Mouse (Mus musculus): ENCODE data around the gene Serpina1f. TPM values are rescaled to one million over a fixed set of nuclear protein-coding genes. Genes with fewer than 3 reads are reported as not detected.
"Not testable (repeated sequence)": the region's sequence is repeated elsewhere in the genome, so short reads cannot be mapped to it uniquely, and the experiment has no call there.

The Serpina1f gene
- polyA plus RNA-seq, 1 experiment, result not detected

DNA sequence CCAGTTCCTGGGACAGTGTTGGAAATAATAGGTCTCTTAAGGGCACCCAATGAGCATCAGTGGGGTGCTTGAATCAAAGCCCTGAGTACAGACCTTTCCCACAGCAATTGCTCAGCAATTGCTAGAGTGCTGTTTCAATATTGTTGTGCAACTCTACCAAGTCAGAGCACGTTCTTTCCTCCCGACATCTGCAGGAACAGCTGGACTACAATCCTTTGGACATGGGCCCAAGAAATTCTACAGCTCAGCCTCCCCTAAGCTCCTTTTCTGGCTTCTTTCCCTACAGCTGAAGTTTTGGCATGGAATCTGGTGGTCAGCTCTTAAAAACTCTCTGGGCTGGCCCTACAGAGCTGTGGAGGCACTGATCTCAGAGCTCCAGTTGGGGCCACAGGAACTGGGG, 22.1 kb downstream of the Serpina1f start:
- no peaks in the 10 kb centered on the region for H3K79me2 ChIP-seq (ENCODE audit: control insufficient read depth, insufficient read depth)
- H3K4me3 ChIP-seq (ENCODE audit: insufficient read depth, poor library complexity, severe bottlenecking), result no peak overlapping the region
- H3ac ChIP-seq (ENCODE audit: control insufficient read depth, insufficient read length, low read depth), result no peak overlapping the region
- no peaks in the 10 kb centered on the region for H3K27me3 ChIP-seq (ENCODE audit: control insufficient read depth, insufficient read depth, insufficient read length)
- no peaks in the 10 kb centered on the region for H3K79me3 ChIP-seq (ENCODE audit: low read depth)
- TF ChIP-seq MAX (IDR thresholded peaks at IDR 0.05) (no peak), CEBPB (IDR thresholded peaks at IDR 0.05; ENCODE audit: low read depth) (peak; percentile 74), MYOD1 (IDR thresholded peaks at IDR 0.05; ENCODE audit: control insufficient read depth, insufficient read length, low read depth) (peak; percentile 16)
- no peaks in the 10 kb centered on the region for H3K36me3 ChIP-seq (ENCODE audit: control insufficient read depth, insufficient read depth)

GRCm38 (mm10) chr12:103671483-103671882, 23.8 kb downstream of the Serpina1f start:
- no peaks in the 10 kb centered on the region for H3K27me3 ChIP-seq (ENCODE audit: control insufficient read depth, insufficient read depth, insufficient read length)
- TF ChIP-seq MAX (IDR thresholded peaks at IDR 0.05), result no peak
- no peak for TF ChIP-seq USF1 (IDR thresholded peaks at IDR 0.05; ENCODE audit: low read depth)
- TF ChIP-seq FOSL1 (IDR thresholded peaks at IDR 0.05; ENCODE audit: insufficient read depth, low read length, poor library complexity, severe bottlenecking), result no peak
- no peaks in the 10 kb centered on the region for H3K79me2 ChIP-seq (ENCODE audit: control insufficient read depth, insufficient read depth)
- no peaks in the 10 kb centered on the region for H3K79me3 ChIP-seq (ENCODE audit: low read depth)
- no peak overlapping the region for H3ac ChIP-seq (ENCODE audit: control insufficient read depth, insufficient read length, low read depth)
- H3K4me3 ChIP-seq (ENCODE audit: insufficient read depth, poor library complexity, severe bottlenecking), result no peak overlapping the region
- no peaks in the 10 kb centered on the region for H3K36me3 ChIP-seq (ENCODE audit: control insufficient read depth, insufficient read depth)

DNA sequence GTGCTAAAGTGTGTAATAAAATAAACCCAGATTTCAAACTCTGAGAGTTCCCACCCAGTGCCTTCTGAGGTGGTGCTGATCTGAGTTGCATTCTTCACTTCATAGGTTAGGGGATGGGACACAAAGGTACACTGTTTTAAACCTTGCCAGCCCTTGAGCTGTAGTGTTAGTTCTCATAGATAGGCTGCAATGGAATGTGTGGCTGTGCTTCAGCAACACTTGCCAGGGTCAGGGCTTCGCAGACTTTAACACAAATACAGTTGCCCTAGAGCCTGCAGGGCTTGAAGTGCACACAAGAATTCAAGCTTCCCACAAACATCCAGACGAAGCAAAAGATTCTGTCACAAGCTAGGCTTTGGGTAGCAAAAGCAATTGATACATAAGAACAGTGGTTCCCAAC, 24.4 kb downstream of the Serpina1f start:
- Histone ChIP-seq H3K79me3 (ENCODE audit: low read depth) (no peaks in the 10 kb centered on the region), H3K36me3 (ENCODE audit: control insufficient read depth, insufficient read depth) (no peaks in the 10 kb centered on the region), H3K4me3 (ENCODE audit: insufficient read depth, poor library complexity, severe bottlenecking) (no peak overlapping the region), H3K79me2 (ENCODE audit: control insufficient read depth, insufficient read depth) (no peaks in the 10 kb centered on the region), H3K27me3 (ENCODE audit: control insufficient read depth, insufficient read depth, insufficient read length) (no peaks in the 10 kb centered on the region), H3ac (ENCODE audit: control insufficient read depth, insufficient read length, low read depth) (no peak overlapping the region)
- no peak for TF ChIP-seq FOSL1 (IDR thresholded peaks at IDR 0.05; ENCODE audit: insufficient read depth, low read length, poor library complexity, severe bottlenecking)
- no peak for TF ChIP-seq CTCF (IDR thresholded peaks at IDR 0.05; ENCODE audit: control insufficient read depth, insufficient read depth, insufficient read length)
- no peak for TF ChIP-seq CEBPB (IDR thresholded peaks at IDR 0.05; ENCODE audit: low read depth)
- TF ChIP-seq MAX (IDR thresholded peaks at IDR 0.05), result no peak
- TF ChIP-seq MYOD1 (IDR thresholded peaks at IDR 0.05; ENCODE audit: control insufficient read depth, insufficient read length, low read depth), result no peak
- no peak for TF ChIP-seq USF1 (IDR thresholded peaks at IDR 0.05; ENCODE audit: low read depth)
- no peak for TF ChIP-seq MYOG (IDR thresholded peaks at IDR 0.05; ENCODE audit: control insufficient read depth, extremely low read depth, insufficient read length)

- Histone ChIP-seq H3K27me3 (ENCODE audit: control insufficient read depth, insufficient read depth, insufficient read length) (no peaks in the 10 kb centered on the region), H3K4me3 (ENCODE audit: insufficient read depth, poor library complexity, severe bottlenecking) (no peak overlapping the region), H3K36me3 (ENCODE audit: control insufficient read depth, insufficient read depth) (no peaks in the 10 kb centered on the region), H3K79me2 (ENCODE audit: control insufficient read depth, insufficient read depth) (no peaks in the 10 kb centered on the region), H3K79me3 (ENCODE audit: low read depth) (no peaks in the 10 kb centered on the region), H3ac (ENCODE audit: control insufficient read depth, insufficient read length, low read depth) (no peak overlapping the region)
- TF ChIP-seq MYOG (IDR thresholded peaks at IDR 0.05; ENCODE audit: control insufficient read depth, extremely low read depth, insufficient read length), result no peak
Measured at GRCm38 (mm10) chr12:103670344-103670743, 25.0 kb downstream of the Serpina1f start.

- TF ChIP-seq MYOG (IDR thresholded peaks at IDR 0.05; ENCODE audit: control insufficient read depth, extremely low read depth, insufficient read length) (no peak), CTCF (IDR thresholded peaks at IDR 0.05; ENCODE audit: control insufficient read depth, insufficient read depth, insufficient read length) (no peak), MAX (IDR thresholded peaks at IDR 0.05) (no peak), CEBPB (IDR thresholded peaks at IDR 0.05; ENCODE audit: low read depth) (no peak), USF1 (IDR thresholded peaks at IDR 0.05; ENCODE audit: low read depth) (no peak), MYOD1 (IDR thresholded peaks at IDR 0.05; ENCODE audit: control insufficient read depth, insufficient read length, low read depth) (no peak), FOSL1 (IDR thresholded peaks at IDR 0.05; ENCODE audit: insufficient read depth, low read length, poor library complexity, severe bottlenecking) (no peak)
- Histone ChIP-seq H3K79me2 (ENCODE audit: control insufficient read depth, insufficient read depth) (no peaks in the 10 kb centered on the region), H3K4me3 (ENCODE audit: insufficient read depth, poor library complexity, severe bottlenecking) (no peak overlapping the region), H3K79me3 (ENCODE audit: low read depth) (no peaks in the 10 kb centered on the region), H3K27me3 (ENCODE audit: control insufficient read depth, insufficient read depth, insufficient read length) (no peaks in the 10 kb centered on the region), H3K36me3 (ENCODE audit: control insufficient read depth, insufficient read depth) (no peaks in the 10 kb centered on the region), H3ac (ENCODE audit: control insufficient read depth, insufficient read length, low read depth) (no peak overlapping the region)
Measured at GRCm38 (mm10) chr12:103665286-103665685, 30.0 kb downstream of the Serpina1f start.

GRCm38 (mm10) chr12:103662053-103662452, 33.3 kb downstream of the Serpina1f start:
- not testable (repeated sequence) for H3K4me3 ChIP-seq (ENCODE audit: insufficient read depth, poor library complexity, severe bottlenecking); H3K36me3 ChIP-seq (ENCODE audit: control insufficient read depth, insufficient read depth); H3K79me3 ChIP-seq (ENCODE audit: low read depth); H3ac ChIP-seq (ENCODE audit: control insufficient read depth, insufficient read length, low read depth); H3K27me3 ChIP-seq (ENCODE audit: control insufficient read depth, insufficient read depth, insufficient read length); H3K79me2 ChIP-seq (ENCODE audit: control insufficient read depth, insufficient read depth)

DNA sequence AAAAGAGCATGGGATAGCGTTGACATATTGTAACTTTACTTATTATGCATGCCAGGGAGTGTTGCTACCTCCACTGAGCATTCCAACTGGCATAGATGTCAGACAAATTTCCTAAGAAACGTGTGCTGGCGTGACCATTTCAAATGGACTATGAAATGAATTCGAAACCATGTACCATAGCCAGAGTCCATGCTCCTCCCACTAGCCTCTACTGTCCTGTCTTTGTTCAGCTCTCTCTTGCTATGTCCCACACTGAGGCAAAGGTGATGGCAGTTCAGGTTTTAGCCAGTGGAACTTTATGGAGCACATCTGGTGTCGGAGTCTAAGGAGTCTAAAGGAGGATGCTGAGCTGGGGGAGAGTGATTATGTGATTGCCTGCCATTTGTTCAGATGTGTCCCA, 35.3 kb downstream of the Serpina1f start:
- no peaks in the 10 kb centered on the region for H3K27me3 ChIP-seq (ENCODE audit: control insufficient read depth, insufficient read depth, insufficient read length)
- H3ac ChIP-seq (ENCODE audit: control insufficient read depth, insufficient read length, low read depth), result no peak overlapping the region
- H3K4me3 ChIP-seq (ENCODE audit: insufficient read depth, poor library complexity, severe bottlenecking), result no peak overlapping the region
- H3K36me3 ChIP-seq (ENCODE audit: control insufficient read depth, insufficient read depth), result no peaks in the 10 kb centered on the region
- no peaks in the 10 kb centered on the region for H3K79me3 ChIP-seq (ENCODE audit: low read depth)
- no peaks in the 10 kb centered on the region for H3K79me2 ChIP-seq (ENCODE audit: control insufficient read depth, insufficient read depth)
- TF ChIP-seq MYOD1 (IDR thresholded peaks at IDR 0.05; ENCODE audit: control insufficient read depth, insufficient read length, low read depth) (no peak), MYOG (IDR thresholded peaks at IDR 0.05; ENCODE audit: control insufficient read depth, extremely low read depth, insufficient read length) (no peak), MAX (IDR thresholded peaks at IDR 0.05) (no peak), CEBPB (IDR thresholded peaks at IDR 0.05; ENCODE audit: low read depth) (no peak), CTCF (IDR thresholded peaks at IDR 0.05; ENCODE audit: control insufficient read depth, insufficient read depth, insufficient read length) (no peak), USF1 (IDR thresholded peaks at IDR 0.05; ENCODE audit: low read depth) (no peak), FOSL1 (IDR thresholded peaks at IDR 0.05; ENCODE audit: insufficient read depth, low read length, poor library complexity, severe bottlenecking) (no peak)
